Mouse (Mus musculus) right cerebral cortex, postnatal 14 days (tissue): ENCODE data around the gene Vegfc.

Experiments used
- DNase-seq: peaks from one replicate; pipeline ENCODE4 v3.0.0; 2022

Gene Vegfc

DNA sequence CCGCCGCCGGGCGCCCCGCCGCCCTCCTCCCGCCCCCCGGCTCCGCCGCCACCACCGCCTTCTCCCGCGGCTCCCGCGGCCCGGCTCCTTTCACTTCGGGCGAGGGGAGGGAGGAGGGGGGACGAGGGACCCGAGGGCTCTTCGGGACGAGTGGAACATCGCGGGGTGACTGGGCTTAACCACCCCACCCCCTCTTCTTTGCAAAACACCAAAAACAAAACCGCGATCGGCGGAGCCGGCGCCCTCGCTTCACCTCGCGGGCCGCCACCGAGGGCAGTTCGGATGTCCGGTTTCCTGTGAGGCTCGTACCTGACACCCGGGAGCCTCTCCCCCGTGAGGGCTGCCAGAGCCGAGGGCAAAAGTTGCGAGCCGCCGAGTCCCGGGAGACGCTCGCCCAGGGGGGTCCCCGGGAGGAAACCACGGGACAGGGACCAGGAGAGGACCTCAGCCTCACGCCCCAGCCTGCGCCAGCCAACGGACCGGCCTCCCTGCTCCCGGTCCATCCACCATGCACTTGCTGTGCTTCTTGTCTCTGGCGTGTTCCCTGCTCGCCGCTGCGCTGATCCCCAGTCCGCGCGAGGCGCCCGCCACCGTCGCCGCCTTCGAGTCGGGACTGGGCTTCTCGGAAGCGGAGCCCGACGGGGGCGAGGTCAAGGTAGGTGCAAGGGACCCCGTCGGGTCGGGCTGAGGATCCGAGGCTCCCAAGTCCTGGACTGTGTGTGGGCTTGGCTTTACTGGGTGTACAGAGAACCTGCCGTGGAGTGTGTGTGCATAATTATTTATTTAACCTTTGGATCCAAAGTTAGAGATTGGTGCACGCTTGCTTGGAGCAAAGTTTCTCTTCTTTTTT, at the start of gene Vegfc:
Vegfc (plus strand) TSS at position 336 of the 850 bp plus-strand sequence.
- peak; percentile 28 for DNase-seq

DNA sequence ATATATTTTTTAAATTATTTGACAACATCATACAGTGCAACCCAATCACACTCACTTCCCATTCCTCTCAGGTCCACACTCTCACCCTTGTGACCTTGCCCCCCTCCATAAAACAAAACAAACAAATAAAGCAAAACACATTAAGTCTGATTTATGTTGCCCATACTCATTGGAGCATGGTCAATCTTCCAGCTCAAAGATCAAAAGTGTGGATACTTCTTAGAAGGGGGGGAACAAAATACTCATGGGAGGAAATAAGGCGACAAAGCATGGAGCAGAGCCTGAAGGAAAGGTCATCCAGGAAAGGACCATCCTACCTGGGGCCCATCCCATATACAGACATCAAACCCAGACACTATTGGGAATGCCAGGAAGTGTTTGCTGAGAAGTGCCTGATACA, 42.8 kb upstream of the Vegfc start:
- DNase-seq = no peak

DNA sequence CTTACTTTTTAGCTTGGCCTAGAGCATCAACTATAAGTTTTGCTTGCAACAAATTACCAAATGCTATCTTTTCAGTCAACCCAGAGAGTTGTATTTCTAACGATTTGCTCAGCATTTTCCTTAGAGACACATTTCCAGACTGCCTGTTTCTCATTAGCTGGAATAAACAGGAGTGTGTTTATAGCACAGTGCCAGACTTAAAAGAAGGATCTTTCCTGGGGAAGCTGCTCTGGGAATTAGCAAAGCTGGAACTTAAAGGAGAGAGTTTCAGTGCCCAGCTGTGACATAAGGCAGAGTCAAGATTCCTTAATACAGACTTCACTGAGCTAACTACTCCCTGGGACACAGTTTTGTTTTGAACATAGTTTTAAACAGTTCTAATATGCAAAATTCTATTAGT, 34.8 kb upstream of the Vegfc start:
- no peak for DNase-seq

DNA sequence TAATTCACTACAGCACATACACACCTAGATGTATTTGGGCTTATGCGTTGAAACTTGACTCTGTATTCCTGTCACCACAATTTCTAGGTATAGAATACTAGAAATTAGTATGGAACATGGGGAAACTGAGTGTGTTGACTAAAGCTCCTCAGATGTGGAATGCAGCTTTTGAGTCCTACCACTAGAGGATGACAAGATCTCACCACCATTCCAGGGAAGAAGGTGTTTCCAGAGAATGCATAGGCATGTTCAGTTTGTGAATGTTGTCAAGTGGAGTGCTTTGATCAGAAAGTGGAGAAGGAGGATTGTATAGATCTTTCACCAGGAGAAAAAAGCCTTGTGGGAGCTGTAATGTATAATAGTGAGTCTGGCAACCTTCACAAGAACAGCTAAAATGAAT, 33.9 kb upstream of the Vegfc start:
- DNase-seq = no peak

DNA sequence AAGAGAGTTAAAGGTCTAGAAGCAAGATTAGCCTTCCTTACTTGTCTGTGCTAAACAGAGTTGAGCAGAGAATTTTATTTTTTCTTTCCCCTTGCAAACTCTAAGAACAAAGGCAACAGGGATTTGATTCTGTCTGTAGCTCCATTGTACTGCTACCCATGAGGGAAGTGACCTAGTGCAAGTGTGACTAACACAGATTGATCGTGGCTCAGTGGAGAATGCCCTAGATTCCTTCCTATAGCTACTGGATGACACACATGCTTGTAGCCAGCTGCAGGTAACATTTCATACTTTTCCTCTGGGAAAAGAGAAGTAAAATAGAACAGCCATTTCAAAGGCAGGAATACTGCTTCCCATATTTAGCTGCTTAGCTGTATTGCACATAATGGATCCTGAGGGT, 24.2 kb upstream of the Vegfc start:
- DNase-seq = no peak

DNA sequence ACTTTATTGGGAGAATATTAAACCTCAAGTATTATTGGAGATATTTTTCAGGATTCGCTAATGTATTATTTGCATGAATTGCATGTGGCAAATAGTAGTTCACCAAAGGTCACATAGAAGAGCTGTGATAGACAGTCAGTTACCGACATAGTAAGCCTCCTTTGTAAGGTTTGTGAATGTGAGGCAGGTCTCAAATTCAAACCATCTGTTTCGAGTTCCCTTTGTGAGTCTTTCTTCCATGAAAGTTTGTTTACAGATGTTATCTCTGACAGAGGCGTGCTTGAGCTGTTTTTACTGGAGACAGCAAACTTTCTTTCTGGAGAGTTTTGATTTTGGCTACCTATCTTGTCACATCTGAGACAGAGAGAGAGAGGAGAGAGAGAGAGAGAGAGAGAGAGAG, 11.9 kb upstream of the Vegfc start:
- DNase-seq = no peak

DNA sequence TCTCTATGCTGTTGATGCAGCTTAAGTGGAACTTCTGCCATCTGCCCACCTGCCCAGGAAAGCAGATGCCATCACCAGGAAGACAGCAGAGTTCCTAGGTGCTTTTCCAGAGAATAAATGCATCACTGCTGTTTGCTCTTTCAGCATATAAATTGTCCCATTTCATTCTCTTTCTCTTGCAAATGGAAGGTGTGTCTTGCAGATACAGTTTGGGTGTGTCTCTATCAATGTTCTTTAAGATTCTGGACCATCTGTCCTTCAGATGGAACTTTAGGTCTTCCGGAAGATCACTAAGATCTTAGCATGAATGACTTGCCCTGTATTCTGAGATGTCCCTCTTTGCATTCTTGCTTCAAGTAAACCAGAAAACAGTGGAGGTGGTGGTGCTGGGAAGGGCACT, 1.1 kb upstream of the Vegfc start:
- no peak for DNase-seq

DNA sequence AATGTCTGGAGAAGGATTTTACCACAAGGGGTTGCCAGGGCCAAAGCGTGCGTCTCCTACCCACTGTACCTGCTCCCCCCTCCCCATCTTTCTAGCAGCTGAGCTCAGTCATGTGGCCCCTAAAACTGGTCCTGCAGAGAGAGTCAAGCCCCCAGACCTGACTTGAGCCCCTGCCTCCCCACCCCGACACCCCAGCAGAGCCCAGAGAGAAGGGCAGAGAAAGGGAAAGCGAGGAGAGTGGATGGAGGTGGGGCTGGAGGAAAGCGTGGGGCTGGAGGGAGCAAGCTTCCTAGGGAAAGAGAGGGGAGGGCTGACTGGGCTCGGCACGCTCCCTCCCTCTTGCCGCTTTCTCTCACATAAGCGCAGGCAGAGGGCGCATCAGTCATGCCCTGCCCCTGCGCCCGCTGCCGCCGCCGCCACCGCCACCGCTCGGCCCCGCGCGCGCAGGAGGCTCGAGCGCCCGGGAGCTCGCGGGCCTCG, 575 bp upstream of the Vegfc start:
- peak; percentile 60 for DNase-seq

DNA sequence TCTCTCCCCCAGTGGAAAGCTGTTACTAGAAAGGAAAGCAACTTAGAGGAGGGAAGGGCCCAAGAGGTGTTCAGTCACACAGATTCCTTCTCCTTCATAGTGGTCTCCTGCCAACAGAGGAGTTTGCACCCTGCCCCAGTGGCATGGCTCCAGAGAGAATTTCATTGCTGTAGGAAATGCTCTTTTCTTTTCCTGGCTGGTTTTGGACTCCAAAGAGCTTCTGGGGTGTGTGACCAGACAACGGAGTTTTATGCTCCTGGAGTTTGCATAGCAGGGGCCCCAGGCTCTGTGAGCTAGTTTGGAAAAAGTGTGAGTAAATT, 675 bp downstream of the Vegfc start:
- no peak for DNase-seq

DNA sequence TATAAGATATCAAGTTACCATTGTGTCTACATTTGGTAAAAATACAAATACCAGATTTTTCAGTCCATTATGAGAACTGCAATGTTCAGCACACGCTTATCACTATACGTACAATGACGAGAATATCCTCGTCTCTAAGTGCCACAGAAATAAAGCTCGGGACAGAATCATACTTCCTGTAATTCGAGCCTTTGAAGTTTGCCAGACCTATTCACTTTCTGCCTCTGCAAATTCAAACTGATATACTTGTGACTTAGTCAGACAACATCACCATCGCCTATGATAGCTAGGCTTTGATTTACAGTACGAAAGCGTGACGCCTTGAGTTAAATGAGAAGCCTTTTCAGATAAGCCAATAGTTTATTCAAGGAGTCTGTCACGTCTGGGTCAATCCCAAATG, 1.6 kb downstream of the Vegfc start:
- no peak for DNase-seq

DNA sequence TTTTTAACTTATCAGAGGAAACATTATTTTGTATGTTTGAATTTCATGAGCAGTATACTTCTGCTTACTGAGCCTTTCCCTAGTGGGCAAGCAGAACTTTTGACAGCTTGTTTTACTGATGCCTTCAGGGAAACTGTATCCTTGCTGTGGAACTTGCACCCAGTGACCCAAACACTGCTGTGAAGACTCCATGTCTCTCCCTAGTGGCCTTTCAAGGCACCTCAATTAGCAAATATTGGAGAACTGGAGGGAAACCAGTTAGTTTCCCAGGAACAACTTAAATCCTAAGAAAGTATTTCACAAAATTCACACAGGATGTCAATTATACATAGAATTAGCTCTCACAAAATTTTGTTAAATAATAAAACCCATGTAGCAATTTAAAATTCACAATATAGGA, 2.2 kb downstream of the Vegfc start:
- no peak for DNase-seq

DNA sequence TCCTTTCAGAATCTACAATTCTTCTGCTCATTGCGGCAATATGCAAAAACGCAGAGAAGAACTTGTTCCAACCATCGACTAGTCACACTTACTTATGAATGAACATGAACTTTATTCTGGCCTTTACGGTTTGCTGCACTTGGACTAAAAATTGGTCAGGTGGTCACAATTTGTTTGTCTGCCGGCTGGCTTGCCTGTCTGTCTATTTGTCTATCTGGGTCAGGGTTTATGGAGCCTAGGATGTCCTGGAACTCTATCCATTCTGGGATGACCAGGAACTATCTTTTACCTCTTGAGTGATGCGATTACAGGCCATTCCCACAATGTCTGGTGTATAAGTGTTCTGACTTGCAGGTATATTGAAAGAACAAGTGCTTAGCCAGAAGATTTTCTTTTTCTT, 8.5 kb downstream of the Vegfc start:
- DNase-seq = no peak

DNA sequence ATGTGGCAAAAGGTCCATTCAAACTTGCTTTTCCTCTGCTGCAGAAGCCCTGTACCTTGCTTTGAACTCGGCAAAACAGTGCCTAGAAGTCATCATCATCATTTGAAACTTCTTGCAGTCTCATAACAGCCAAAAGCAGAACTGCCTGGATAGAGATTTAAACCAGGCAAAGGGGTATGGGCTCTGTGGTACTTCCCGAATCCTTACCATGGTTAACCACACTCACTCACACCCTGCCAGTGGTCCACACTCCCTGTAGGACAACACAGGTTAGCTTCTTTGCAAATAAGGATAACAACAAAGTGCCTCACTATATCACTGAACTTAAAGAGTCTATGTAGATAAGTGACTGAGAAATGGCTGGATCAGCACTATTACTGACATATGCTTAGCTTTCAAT, 9.7 kb downstream of the Vegfc start:
- DNase-seq = no peak

DNA sequence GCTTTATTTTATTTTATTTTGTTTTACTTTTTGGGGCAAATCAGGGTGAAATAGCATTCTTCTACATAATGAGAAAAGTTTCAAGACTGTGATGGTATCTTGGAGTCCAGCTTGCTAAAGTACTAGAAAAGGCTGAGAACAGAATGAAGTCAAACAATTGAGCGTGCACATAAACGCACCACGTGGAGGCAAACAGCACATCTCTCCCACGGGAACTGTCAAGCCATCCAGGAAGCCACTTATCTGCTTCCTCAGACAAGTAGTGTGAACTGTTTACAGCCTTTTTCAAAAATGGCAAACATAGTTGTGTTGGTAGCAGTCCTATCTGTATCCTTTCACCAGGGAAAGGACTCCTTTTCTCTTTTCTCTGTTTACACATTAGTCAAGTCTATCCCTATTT, 11.8 kb downstream of the Vegfc start:
- DNase-seq = no peak

DNA sequence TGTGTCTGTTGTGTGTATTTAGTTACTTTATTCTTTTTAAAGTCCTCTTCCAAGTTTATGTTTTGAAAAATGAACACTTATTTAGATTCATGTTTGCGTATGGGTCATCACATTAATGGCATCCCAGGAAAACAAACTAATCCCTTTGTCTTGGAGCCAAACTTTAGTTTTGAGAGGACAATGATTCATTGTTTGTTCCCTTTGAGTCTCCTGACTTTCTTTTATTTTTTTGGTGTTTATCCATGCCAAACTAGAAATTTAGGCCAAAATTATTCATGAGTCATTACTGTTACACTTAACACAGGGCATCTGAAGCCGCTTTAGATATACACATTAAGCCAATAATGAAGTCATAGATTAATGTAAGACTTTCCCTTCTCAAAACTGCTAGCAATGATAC, 12.5 kb downstream of the Vegfc start:
- DNase-seq = no peak

DNA sequence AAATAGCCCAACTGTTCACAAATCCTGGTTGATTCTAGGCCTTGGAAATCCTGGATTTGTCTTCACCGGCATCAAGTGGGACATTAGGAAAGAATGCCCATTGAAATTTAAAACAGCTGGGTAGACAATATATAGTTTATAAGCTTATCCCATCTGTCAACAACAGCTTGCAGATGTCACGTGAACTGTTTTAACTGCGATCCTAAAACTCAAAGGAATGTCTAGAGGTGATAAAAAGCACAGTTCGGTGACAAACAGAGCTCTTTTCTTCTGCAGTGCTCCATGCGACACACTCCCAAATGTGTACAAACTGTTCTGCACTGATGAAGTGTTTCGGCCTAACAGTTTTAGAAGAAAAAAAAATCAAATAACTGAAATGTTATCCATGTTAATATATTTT, 22.7 kb downstream of the Vegfc start:
- DNase-seq = no peak

DNA sequence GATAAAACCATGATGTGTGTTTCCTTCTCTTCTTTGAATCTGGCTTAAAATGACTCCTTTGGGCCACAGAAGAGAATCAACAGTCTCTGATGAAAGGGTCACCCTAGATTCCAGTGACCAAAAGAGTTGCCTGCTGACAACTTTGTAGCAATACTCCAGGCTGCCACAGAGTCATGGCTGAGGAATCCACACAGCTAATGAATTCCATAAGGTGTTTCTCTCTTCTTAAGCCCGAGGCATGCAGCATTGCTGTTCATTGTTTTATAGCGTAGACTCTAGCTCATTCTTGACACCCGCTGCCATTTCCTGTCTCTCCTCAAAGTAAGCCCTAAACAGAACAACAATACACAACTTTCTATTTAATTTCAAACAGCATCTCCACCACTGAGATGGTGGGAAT, 37.2 kb downstream of the Vegfc start:
- no peak for DNase-seq

DNA sequence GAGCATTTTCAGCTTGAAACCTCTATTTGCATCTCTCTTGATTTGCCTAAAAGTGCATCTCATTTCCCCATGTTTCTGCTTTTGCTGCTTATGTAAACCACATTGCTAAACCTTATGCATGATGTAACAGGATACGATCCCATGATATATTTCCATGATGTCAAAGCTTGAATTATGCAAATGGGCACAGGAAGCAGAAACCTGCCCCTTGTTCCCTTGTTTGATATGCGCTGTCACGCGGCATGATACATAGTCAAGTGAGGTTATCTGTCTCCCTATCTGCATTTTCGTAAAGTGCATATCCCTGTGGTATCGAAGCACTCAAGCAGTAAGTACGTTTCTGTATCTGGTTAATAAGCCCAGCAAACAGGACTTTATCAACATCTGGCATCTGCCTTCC, 42.7 kb downstream of the Vegfc start:
- DNase-seq = no peak

DNA sequence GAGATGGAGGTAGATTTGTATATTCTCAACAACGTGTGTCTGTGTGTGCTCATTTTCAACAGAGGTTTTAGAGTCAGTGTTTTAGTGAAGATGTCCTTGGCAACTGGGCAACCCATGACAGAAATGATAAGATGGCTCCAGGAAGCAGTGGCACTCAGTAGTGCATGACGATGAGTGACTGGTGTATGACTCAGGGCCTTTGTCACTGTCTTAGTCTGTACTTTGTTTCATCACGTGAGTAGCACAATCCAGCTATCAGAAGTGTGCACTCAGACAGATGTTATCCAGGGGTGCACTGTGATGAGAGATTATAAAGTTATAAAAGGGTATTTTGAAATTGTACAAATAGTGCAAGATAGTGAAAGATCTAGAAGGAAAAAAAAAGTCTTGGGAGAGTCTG, 44.5 kb downstream of the Vegfc start:
- no peak for DNase-seq

DNA sequence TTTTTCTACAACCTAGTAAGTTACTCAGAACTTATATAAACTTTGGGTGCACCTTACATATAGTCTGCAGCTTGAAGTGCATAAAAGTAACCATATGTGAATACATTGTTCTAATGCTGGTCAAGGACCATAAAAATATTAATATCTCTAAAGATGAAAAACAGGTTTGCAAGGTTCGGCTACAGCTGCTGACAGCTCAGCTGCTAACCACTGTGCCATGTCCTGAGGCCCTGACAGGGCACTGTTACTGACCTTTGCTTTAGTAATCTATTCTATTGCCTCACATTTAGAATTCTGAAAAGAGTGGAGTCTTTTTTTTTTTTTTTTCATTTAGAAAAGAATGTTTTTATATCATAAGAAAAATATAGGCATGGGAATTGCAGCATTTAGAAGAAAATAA, 44.9 kb downstream of the Vegfc start:
- DNase-seq = no peak

DNA sequence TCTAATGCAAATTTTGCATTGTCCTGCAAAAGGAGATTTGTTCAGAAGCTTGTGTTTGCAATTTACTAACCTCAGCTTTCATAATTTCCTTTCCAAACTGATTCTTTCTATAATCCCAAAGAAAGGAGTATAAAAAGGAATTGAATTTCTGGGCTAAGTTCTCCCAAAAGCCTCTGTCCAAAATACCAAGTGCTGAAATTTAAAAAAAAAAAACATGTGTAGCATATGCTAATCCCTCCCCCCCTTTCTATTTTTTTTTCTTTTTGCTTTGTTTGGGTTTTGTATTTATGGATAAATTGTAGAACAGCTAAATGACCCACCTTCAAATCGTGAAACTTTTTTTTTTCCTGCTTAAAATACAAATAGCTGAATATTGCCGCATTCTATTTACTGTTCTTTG, 53.2 kb downstream of the Vegfc start:
- DNase-seq = no peak

DNA sequence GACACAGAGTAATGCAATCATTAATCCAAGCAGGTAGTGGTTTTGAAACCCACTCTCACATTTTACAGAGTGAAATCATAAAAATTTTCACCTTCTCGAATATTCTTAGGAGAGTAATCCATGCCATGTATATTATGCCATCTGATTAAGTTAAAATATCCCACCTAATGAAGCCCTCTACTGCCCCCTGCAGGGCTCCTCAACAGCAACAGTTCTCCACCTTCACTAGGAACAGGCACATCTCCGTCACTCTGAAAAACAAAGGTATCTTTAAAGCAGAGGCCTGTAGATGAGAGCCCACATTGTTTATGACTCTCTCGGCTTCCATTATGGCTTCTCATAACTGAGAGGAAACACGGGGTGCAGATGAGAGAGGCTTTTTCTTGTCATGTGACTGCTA, 75.8 kb downstream of the Vegfc start:
- DNase-seq = peak; percentile 40

DNA sequence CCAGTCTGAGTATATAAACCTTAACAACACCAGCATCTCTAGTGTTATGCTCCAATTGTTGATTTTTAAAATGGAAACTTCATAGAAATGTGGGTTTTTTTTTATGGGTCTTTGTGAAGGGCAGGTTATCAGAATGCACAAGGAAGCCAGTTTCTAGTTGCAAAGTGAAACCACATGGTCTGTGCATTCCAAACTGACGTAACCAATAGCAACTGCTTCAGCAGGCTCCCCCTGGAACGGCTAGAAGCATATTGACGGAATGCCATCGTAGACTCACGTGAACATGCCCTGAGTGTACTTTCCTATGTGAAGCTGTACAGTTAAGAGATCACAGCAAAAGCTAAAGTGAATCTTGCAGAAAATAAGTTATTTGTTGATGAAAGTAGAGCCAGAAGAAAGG, 86.1 kb downstream of the Vegfc start:
- DNase-seq = no peak

DNA sequence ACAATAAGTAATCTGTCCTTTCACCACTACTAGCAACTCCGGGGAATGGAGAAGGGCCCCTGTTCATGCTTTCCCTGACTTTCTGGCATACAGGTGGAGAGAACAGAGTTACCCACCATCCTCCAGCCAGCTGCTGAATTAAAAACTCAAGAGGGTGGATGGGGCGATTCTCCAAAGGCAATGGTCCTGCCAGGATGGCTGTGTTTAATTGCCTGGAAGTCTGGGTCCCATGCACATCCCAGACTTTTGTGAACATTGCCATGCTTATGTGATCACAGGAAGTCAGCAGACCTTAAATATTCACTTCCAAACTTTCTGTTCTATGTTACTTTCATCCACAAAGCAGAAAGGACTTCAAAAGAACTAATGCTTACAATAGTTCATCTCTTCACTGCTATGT, 107.9 kb downstream of the Vegfc start:
- DNase-seq = no peak

DNA sequence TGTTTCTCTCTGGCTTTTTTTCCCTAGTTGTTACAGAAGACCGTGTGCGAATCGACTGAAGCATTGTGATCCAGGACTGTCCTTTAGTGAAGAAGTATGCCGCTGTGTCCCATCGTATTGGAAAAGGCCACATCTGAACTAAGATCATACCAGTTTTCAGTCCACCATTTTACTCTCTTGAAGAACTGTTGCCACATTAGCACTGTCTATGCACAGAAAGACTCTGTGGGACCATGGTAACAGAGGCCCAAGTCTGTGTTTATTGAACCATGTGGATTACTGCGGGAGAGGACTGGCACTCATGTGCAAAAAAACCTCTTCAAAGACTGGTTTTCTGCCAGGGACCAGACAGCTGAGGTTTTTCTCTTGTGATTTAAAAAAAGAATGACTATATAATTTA, 108.5 kb downstream of the Vegfc start:
- no peak for DNase-seq
